Mouse (Mus musculus) G1E (cell line): Measurements from ENCODE around the gene Mtcl1. TPM values are rescaled to one million over a fixed set of nuclear protein-coding genes. Genes with fewer than 3 reads are reported as not detected.

ENCODE experiments used
- ATAC-seq: 2 replicates; pipeline ENCODE4 v1.8.0; 2016; ENCODE audit warnings: mild to moderate bottlenecking; ENCODE audit not compliant: insufficient number of reproducible peaks, poor library complexity, low FRiP score, severe bottlenecking; ENCODE audit errors: extremely low read depth
- DNase-seq: peaks from one replicate; pipeline ENCODE4 v3.0.0; 2012; ENCODE audit warnings: low spot score
- H3K27me3 ChIP-seq: 2 replicates; pipeline ENCODE4 v1.6.1; 2012; ENCODE audit warnings: mild to moderate bottlenecking, low read length, inconsistent platforms; ENCODE audit not compliant: insufficient read depth
- H3K36me3 ChIP-seq: replicated peaks from 2 replicates; pipeline ENCODE3; 2012; ENCODE audit warnings: mild to moderate bottlenecking, inconsistent platforms
- H3K4me1 ChIP-seq: 2 replicates; pipeline ENCODE4 v1.6.1; 2012; ENCODE audit warnings: low read depth, low read length, inconsistent platforms, mixed read lengths; ENCODE audit not compliant: insufficient read depth
- H3K4me3 ChIP-seq: 2 replicates; pipeline ENCODE4 v1.5.1; 2012; ENCODE audit warnings: low read depth, mild to moderate bottlenecking, inconsistent platforms, low read length, moderate library complexity, mixed read lengths
- H3K9me3 ChIP-seq: replicated peaks from 2 replicates; pipeline ENCODE4 v1.6.1; 2012; ENCODE audit warnings: inconsistent platforms
- CTCF ChIP-seq: IDR thresholded peaks from 2 replicates; pipeline ENCODE4 v1.5.1; 2012; ENCODE audit warnings: low read depth, low read length, inconsistent platforms, mixed read lengths
- GATA1 ChIP-seq: IDR thresholded peaks from 2 replicates; pipeline ENCODE4 v1.6.1; 2012; ENCODE audit warnings: borderline replicate concordance, low read length, inconsistent platforms, mixed read lengths
- GATA2 ChIP-seq: IDR thresholded peaks from 2 replicates; pipeline ENCODE4 v1.6.1; 2012; ENCODE audit warnings: low read depth, low read length, inconsistent platforms, borderline replicate concordance
- POLR2AphosphoS5 ChIP-seq: IDR thresholded peaks from 2 replicates; pipeline ENCODE4 v1.6.1; 2012; ENCODE audit warnings: low read depth, low read length, inconsistent platforms; ENCODE audit not compliant: insufficient replicate concordance
- TAL1 ChIP-seq: conservative IDR thresholded peaks from 2 replicates; pipeline ENCODE4 v1.6.1; 2012; ENCODE audit warnings: low read depth, low read length, inconsistent platforms, mixed read lengths
- polyA plus RNA-seq: library from polyadenylated mRNA; stranded (reverse); fragments of >175 nt; gene quantifications from 2 replicates; pipeline ENCODE4 v1.2.3, GENCODE M21; 2012
- total RNA-seq, 2 experiments: library from RNA; stranded (forward) in 1 of 2; stranded (reverse) in 1 of 2; fragments of 200-1000 nt in 1 of 2; fragments of >200 nt in 1 of 2; fragmentation: Nextera tagmentation in 1 of 2; gene quantifications; 2 replicates each; pipeline ENCODE4 v1.2.3; 2014 to 2017

Mtcl1 gene
- total and polyA plus RNA-seq, 3 experiments: 0.11 TPM; not detected in 2

DNA sequence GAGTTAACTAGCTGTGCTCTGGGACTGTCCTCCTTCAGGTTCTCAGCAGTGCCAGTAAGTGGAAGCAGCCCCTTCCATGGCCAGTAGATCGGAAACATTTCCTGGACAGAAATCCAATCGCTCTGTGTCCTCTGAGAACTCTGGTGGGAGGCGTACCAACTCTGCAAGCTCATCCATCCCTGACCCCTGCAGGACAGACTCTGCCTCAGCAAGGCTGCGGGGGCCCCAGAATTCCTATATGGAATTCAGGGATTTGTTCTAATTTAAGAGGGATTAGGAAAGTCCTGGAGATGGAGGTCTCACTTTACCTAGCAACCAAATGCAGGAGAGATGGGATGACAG is 123.4 kb downstream of the Mtcl1 start:
- ATAC-seq (no peak), DNase-seq (no peak)
- H3K9me3 ChIP-seq: peaks cover 79% of the 10 kb centered on the region
- no peaks in the 10 kb centered on the region for H3K4me1 ChIP-seq
- no peaks in the 10 kb centered on the region for H3K36me3 ChIP-seq
- no peak overlapping the region for H3K4me3 ChIP-seq
- H3K27me3 ChIP-seq: no peaks in the 10 kb centered on the region
- TF ChIP-seq POLR2AphosphoS5 (no peak), CTCF (no peak), TAL1 (no peak), GATA1 (no peak), GATA2 (no peak)

DNA sequence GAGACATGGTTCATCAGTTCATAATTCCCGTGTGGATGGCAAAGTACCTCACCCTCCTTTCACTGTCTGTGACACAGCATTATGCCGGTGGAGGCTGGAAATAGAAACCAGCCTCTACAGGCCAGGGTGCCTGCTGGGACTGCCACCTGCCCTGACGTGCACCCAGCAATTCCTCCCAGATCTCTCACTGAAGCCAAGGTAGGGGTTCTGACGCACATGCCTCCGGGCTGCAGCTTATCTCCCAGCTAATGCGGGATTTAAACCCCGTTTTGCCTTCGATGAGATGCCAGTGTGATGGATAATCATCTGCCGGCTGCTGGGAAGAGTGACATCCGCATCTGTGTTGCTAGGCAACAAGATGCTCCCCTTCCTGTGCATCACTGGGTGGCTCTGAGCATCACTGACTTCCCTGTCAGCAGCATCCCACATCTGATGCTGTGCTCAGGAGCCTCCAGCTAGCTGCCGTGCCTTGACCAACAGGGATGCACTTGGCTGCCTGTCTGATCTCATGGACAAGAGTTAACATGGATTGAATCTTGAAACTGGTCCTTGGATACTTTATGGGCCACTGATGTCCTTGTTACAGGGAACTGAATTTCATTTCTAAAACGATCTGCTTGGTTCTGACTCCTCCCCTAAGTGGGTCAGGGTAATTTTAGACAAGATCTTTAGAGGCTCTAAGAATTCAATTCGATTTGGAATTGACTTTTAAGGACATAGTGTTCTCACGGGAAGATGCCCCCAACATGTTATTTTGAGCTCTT is 123.9 kb downstream of the Mtcl1 start:
- TF ChIP-seq POLR2AphosphoS5 (no peak), GATA1 (no peak), TAL1 (no peak), GATA2 (no peak), CTCF (no peak)
- DNase-seq (no peak), ATAC-seq (no peak)
- Histone ChIP-seq H3K4me3 (no peak overlapping the region), H3K27me3 (no peaks in the 10 kb centered on the region), H3K4me1 (no peaks in the 10 kb centered on the region), H3K36me3 (no peaks in the 10 kb centered on the region), H3K9me3 (peaks cover 81% of the 10 kb centered on the region)

DNA sequence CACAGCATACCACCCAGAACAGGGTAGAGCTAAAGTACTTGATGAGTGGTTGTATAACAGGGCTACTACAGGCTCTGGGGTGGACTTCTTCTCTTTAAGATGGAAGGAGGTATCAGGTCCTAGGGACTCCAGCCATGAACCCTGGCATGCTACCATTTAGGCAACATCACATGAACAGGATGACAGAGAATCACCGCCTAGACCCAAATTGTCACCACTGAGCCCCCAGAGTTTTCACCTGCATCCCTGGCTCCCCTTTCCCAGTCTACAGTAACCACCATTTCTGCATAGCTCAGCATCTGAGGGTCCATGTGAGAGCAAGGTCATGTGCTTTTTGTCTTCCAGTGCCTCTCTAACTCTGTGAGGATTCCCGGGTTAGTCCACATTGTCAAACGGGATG is 124.7 kb downstream of the Mtcl1 start:
- DNase-seq: no peak
- no peaks in the 10 kb centered on the region for H3K36me3 ChIP-seq
- ATAC-seq: no peak
- no peaks in the 10 kb centered on the region for H3K27me3 ChIP-seq
- H3K4me3 ChIP-seq: no peak overlapping the region
- no peaks in the 10 kb centered on the region for H3K4me1 ChIP-seq
- H3K9me3 ChIP-seq: peaks cover 82% of the 10 kb centered on the region
- no peak for TF ChIP-seq GATA1
- no peak for TF ChIP-seq CTCF
- no peak for TF ChIP-seq TAL1
- TF ChIP-seq POLR2AphosphoS5: no peak
- TF ChIP-seq GATA2: no peak

DNA sequence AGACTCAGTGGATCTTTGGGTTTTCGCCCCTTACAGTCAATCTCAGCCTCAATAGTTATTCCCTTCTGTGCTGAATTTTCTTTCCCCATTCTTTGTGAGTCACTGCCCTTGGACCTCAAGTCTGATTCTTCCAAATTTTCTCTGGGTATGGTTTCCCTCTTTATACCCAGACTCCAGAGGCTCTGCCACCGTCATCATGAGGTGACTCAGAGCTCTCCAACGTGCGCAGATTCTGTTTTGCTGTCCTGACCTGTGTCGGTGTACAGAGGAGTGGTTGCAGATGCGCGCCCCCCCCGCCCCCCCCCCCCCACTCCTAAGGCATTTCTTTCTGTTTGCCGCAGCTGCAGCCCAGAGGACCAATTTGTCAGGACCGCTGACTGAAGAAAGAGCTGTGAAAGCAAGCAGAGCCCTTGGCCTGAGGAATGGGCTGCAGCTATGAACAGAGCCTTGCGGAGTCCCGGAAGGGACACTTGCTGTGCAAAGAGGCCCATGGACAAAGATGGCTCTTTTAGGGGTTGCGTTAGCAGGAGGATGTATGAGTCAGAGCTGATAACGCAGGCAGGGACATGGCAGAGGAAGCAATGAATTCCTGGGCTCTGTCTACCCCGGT is 126.8 kb downstream of the Mtcl1 start:
- H3K36me3 ChIP-seq: no peaks in the 10 kb centered on the region
- peaks cover 70% of the 10 kb centered on the region for H3K9me3 ChIP-seq
- ATAC-seq (no peak), DNase-seq (no peak)
- H3K4me3 ChIP-seq: no peak overlapping the region
- no peaks in the 10 kb centered on the region for H3K4me1 ChIP-seq
- TF ChIP-seq CTCF (no peak), TAL1 (no peak)
- no peaks in the 10 kb centered on the region for H3K27me3 ChIP-seq

DNA sequence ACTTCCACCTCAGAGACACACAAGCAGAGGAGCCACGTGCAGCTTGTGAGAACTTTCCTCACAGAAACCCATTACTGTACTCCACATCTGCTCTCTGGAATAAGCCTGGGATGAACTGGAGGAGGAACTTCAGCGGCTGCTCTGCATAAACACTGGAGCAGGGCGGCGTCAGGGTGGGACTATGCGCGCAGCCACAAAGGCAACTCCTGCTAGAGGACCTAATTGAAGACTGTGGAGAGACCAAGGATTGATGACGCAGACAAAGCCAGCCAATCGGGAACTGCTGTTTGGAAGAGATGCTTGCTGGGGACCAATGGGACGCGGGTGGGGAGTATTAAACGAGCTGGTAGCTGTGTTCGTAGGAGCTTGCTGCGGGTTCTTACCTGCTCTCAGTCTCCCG is 127.6 kb downstream of the Mtcl1 start:
- Histone ChIP-seq H3K9me3 (peaks cover 68% of the 10 kb centered on the region), H3K27me3 (no peaks in the 10 kb centered on the region), H3K36me3 (no peaks in the 10 kb centered on the region), H3K4me1 (no peaks in the 10 kb centered on the region), H3K4me3 (no peak overlapping the region)
- ATAC-seq: no peak
- DNase-seq: no peak
- TF ChIP-seq GATA1 (no peak), POLR2AphosphoS5 (no peak), CTCF (no peak), TAL1 (no peak), GATA2 (no peak)

DNA sequence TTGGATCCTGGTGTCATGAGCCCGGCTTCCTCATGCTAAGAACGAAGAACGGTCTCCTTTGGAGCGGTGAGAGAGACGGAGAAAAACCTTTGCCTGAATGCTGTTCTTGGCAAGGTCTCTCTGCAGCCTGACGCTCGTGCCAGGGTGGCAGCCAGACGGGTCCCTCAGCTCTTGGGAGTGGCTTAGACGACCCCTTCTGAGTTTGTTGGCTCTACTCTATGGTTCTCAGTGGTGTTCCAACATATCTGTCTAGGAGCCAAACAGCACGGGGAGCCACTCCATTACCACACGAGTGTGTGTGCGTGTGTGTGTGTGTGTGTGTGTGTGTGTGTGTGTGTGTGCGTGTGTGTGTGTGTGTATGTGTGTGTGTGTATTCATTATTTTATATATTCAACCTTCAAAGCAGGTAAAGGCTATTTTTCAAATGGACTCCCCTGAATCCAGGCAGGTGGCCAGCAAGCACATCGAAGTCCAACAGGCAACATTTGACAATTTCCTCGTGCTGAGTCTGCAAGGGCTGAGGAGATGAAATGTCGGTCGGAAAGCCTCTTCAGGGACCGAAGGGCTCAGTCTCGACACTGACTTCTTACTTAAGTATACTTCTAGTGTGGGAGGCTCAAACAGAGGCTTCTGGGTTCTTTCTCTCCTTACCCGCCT is 128.7 kb downstream of the Mtcl1 start:
- ATAC-seq: no peak
- H3K27me3 ChIP-seq: no peaks in the 10 kb centered on the region
- H3K4me3 ChIP-seq: no peak overlapping the region
- TF ChIP-seq GATA1 (no peak), POLR2AphosphoS5 (no peak), GATA2 (no peak), TAL1 (no peak), CTCF (no peak)
- H3K36me3 ChIP-seq: no peaks in the 10 kb centered on the region
- peaks cover 57% of the 10 kb centered on the region for H3K9me3 ChIP-seq
- no peak for DNase-seq
- H3K4me1 ChIP-seq: no peaks in the 10 kb centered on the region
